Mouse (Mus musculus) thymus, postnatal 25 days (tissue): ENCODE data around the gene 1810030O07Rik.
A peak's percentile ranks its signal among the peaks of the same experiment; 100 is the strongest.
"Not testable (repeated sequence)": the region's sequence is repeated elsewhere in the genome, so short reads cannot be mapped to it uniquely, and the experiment has no call there.

Experiments
- DNase-seq: peaks from one replicate; pipeline ENCODE4 v3.0.0; 2022

1810030O07Rik gene

GRCm38 (mm10) chrX:12673054-12673775 lies at the start of gene 1810030O07Rik:
Gene 1810030O07Rik, minus strand, starts transcription at chrX:12673668.
- peak; percentile 85 for DNase-seq

- no peak for DNase-seq
These were observed 42.6 kb upstream of the 1810030O07Rik start for GRCm38 (mm10) chrX:12716036-12716435.

- no peak for DNase-seq
These were observed 40.3 kb upstream of the 1810030O07Rik start for GRCm38 (mm10) chrX:12713796-12714195.

GRCm38 (mm10) chrX:12686910-12687309 lies 13.4 kb upstream of the 1810030O07Rik start:
- no peak for DNase-seq

- DNase-seq = no peak
These were observed 12.6 kb upstream of the 1810030O07Rik start for GRCm38 (mm10) chrX:12686071-12686470.

- peak; percentile 58 for DNase-seq
These were observed 3.9 kb upstream of the 1810030O07Rik start for GRCm38 (mm10) chrX:12677396-12677795.

- DNase-seq = no peak
These were observed 19.6 kb downstream of the 1810030O07Rik start for GRCm38 (mm10) chrX:12653879-12654278.

- DNase-seq = no peak
These were observed 21.6 kb downstream of the 1810030O07Rik start for GRCm38 (mm10) chrX:12651906-12652305.

- DNase-seq = no peak
These were observed 27.8 kb downstream of the 1810030O07Rik start for GRCm38 (mm10) chrX:12645531-12646304.

GRCm38 (mm10) chrX:12644976-12645375 lies 28.5 kb downstream of the 1810030O07Rik start:
- no peak for DNase-seq

- DNase-seq = no peak
These were observed 48.3 kb downstream of the 1810030O07Rik start for GRCm38 (mm10) chrX:12625131-12625530.

- not testable (repeated sequence) for DNase-seq
These were observed 61.1 kb downstream of the 1810030O07Rik start for GRCm38 (mm10) chrX:12612360-12612759.

GRCm38 (mm10) chrX:12611211-12611610 lies 62.3 kb downstream of the 1810030O07Rik start:
- DNase-seq = no peak

GRCm38 (mm10) chrX:12610541-12610940 lies 62.9 kb downstream of the 1810030O07Rik start:
- DNase-seq = not testable (repeated sequence)
